Mouse (Mus musculus) liver, adult 2 months (tissue): ENCODE measurements around the gene Best1. TPM values are rescaled to one million over a fixed set of nuclear protein-coding genes. Genes with fewer than 3 reads are reported as not detected.

ENCODE experiments used
- DNase-seq: peaks from one replicate; pipeline ENCODE4 v3.0.0-alpha.2; 2011; ENCODE audit warnings: low read depth, low spot score; ENCODE audit errors: extremely low read depth
- H3K27ac ChIP-seq: fragments of 200-500 bp; replicated peaks from 2 replicates; pipeline ENCODE4 v1.5.1; 2012; ENCODE audit warnings: low read depth, mild to moderate bottlenecking, control low read depth, inconsistent platforms, low read length; ENCODE audit not compliant: insufficient read depth
- H3K27me3 ChIP-seq: fragments of 200-500 bp; 2 replicates; pipeline ENCODE4 v1.6.1; 2012; ENCODE audit warnings: mild to moderate bottlenecking, moderate library complexity, low read length, inconsistent platforms; ENCODE audit not compliant: control insufficient read depth, insufficient read depth
- H3K36me3 ChIP-seq: fragments of 200-500 bp; 2 replicates; pipeline ENCODE4 v1.6.1; 2012; ENCODE audit warnings: low read length, inconsistent platforms; ENCODE audit not compliant: control insufficient read depth, insufficient read depth
- H3K4me1 ChIP-seq: fragments of 200-500 bp; 2 replicates; pipeline ENCODE4 v1.6.1; 2011; ENCODE audit warnings: low read length; ENCODE audit not compliant: control insufficient read depth, insufficient read depth
- H3K4me3 ChIP-seq: fragments of 200-500 bp; 2 replicates; pipeline ENCODE4 v1.5.1; 2011; ENCODE audit warnings: low read depth, mild to moderate bottlenecking, control low read depth, low read length, moderate library complexity; ENCODE audit not compliant: insufficient read depth
- H3K79me2 ChIP-seq: fragments of 200-500 bp; 2 replicates; pipeline ENCODE4 v1.6.1; 2012; ENCODE audit warnings: inconsistent platforms, mild to moderate bottlenecking, low read length, moderate library complexity; ENCODE audit not compliant: control insufficient read depth, insufficient read depth
- H3K9ac ChIP-seq: fragments of 200-500 bp; 2 replicates; pipeline ENCODE4 v1.6.1; 2012; ENCODE audit warnings: low read depth, mild to moderate bottlenecking, control low read depth, inconsistent platforms, low read length
- CTCF ChIP-seq: fragments of 200-500 bp; IDR thresholded peaks from 2 replicates; pipeline ENCODE4 v1.5.1; 2011; ENCODE audit warnings: low read depth, low read length, control low read depth
- POLR2A ChIP-seq: fragments of 200-500 bp; IDR thresholded peaks from 2 replicates; pipeline ENCODE4 v1.6.1; 2011; ENCODE audit warnings: low read length, control low read depth; ENCODE audit not compliant: insufficient read depth; ENCODE audit errors: extremely low read depth
- WGBS: fragments of 180-500 bp; shearing (Covaris S2); methylation state at CpG from one replicate; pipeline ENCODE4 v1.1.7; 2018; 5-methylcytosine and 5-hydroxymethylcytosine counted together
- polyA plus RNA-seq: library from polyadenylated mRNA; depleted of rRNA; stranded (reverse); fragments of >200 nt; gene quantifications from 2 replicates; pipeline ENCODE4 v1.2.3, GENCODE M21; 2012; rRNA removed
- total RNA-seq: library from RNA; depleted of rRNA; stranded (reverse); fragments of >200 nt; gene quantifications from 2 replicates; pipeline ENCODE4 v1.2.3, GENCODE M21; 2014; rRNA removed

The Best1 gene
- total and polyA plus RNA-seq, 2 experiments = 0.05 TPM; not detected in 1

DNA sequence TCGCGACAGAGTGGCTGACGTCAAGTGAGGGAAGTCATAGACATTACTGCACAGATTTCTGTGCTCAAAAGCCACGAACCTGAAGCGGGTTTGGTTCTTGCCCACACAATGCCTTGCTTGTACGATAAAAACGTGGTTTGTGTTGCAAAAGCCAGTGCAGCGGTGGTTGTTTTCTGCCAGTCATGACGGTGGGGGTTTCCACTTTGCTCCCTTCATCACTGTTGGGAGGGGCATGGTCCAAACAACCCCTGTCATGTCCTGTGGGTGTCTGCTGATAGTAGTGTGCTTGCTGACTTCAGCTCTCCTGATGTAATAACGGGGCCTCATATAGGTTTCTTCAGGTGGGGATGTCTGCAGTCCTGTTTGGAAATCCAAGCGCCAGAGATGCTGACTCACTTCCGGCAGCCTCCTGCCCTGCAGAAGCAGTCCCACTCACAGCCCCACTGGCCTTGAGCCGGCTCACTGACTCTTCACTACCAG lies 62.6 kb downstream of the Best1 start:
- no peak for DNase-seq
- WGBS = 62% methylated on average over 13 of the region's 13 CpGs
- Histone ChIP-seq H3K4me1 (peaks cover 5% of the 10 kb centered on the region), H3K4me3 (no peak overlapping the region), H3K27me3 (no peaks in the 10 kb centered on the region), H3K27ac (no peak overlapping the region), H3K79me2 (no peaks in the 10 kb centered on the region), H3K9ac (no peak overlapping the region), H3K36me3 (no peaks in the 10 kb centered on the region)
- no peak for TF ChIP-seq POLR2A
- no peak for TF ChIP-seq CTCF

DNA sequence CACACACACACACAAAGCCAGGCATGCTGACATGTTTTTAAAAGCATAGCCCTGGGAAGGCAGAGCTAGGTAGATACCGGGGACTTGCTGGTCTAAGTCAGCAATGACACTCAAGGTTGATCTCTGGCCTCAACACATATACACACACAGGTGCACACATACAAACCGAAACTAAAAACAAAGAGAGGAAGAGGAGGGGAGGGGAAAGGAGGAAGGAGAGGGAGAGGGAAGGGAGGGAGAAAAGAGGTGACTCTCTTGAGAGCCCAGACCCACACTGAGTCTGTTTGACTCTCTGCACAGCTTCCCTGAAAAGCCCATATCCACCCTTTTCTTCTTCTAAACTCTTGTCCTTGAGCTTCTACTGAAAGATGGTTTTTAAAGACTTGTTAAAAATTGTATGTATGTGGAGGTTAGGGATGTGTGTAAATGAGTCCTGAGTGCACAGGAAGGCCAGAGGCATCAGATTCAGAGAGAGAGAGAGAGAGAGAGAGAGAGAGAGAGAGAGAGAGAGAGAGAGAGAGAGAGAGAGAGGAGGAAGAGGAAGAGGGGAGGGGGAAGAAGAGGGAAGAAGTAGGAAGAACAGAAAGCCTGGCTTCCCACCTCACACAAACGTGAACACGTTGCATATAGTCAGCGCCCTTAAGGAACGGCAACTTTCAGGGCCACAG lies 63.1 kb downstream of the Best1 start:
- Histone ChIP-seq H3K79me2 (no peaks in the 10 kb centered on the region), H3K36me3 (no peaks in the 10 kb centered on the region), H3K27me3 (no peaks in the 10 kb centered on the region), H3K27ac (no peak overlapping the region), H3K4me1 (peaks cover 5% of the 10 kb centered on the region), H3K9ac (no peak overlapping the region), H3K4me3 (no peak overlapping the region)
- TF ChIP-seq CTCF (no peak), POLR2A (no peak)
- WGBS = 56% methylated on average over 6 of the region's 6 CpGs
- DNase-seq = no peak

DNA sequence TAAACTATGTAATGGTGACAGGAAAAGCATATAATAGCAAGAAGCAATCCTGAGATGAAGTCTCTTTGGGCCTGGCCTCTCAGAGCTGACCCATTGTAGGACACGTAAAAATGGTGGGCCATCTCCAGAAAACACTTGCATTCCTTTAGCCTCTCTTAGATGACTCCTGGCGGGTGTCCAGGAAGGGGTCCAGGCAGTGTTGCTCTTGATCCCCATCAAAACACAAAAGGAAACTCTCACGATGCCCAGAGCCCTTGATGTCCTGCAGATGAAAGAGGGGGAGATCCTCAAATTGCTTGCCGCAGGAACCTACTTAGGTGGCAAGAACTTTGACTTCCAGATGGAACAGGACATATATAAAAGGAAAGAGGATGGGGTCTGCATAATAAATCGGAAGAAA lies 64.0 kb downstream of the Best1 start:
- no peak for DNase-seq
- no peaks in the 10 kb centered on the region for H3K27me3 ChIP-seq
- no peak overlapping the region for H3K4me3 ChIP-seq
- TF ChIP-seq CTCF = no peak
- no peak for TF ChIP-seq POLR2A
- H3K79me2 ChIP-seq = no peaks in the 10 kb centered on the region
- no peak overlapping the region for H3K27ac ChIP-seq
- no peaks in the 10 kb centered on the region for H3K36me3 ChIP-seq
- WGBS = 91% methylated on average over 5 of the region's 5 CpGs
- no peak overlapping the region for H3K9ac ChIP-seq
- H3K4me1 ChIP-seq = peaks cover 5% of the 10 kb centered on the region

DNA sequence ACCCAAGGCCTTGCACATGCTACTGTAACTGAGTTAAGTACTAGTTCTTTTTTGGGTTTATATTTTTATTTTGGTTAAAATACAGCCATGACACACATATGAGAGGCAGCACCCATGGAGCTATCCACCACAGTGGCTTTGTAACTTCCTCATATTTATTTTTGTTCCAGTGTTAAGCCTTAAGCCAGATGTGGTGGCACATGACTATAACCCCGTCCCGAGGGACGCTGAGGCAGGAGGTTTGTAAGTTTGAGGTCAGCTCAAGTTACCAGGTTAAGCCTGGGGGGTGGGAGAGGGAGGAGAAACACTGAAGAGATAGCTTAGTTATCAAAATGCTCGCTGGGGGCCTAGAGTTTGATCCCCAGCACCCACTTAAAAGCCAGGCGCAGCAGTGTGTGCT lies 64.9 kb downstream of the Best1 start:
- TF ChIP-seq CTCF = no peak
- TF ChIP-seq POLR2A = no peak
- Histone ChIP-seq H3K36me3 (no peaks in the 10 kb centered on the region), H3K27me3 (no peaks in the 10 kb centered on the region), H3K9ac (no peak overlapping the region), H3K4me1 (peaks cover 3% of the 10 kb centered on the region), H3K79me2 (no peaks in the 10 kb centered on the region), H3K27ac (no peak overlapping the region), H3K4me3 (no peak overlapping the region)
- DNase-seq = no peak
- 81% methylated on average over 5 of the region's 5 CpGs for WGBS

Other genes with a start within 250 kb of the Best1 start
- gene Scgb2a2, start 154.1 kb downstream of the Best1 start, total RNA-seq = not detected in 2 replicates
- gene Scgb2a2, start 154.1 kb downstream of the Best1 start, polyA plus RNA-seq = not detected in 2 replicates
- gene Incenp, start 102.1 kb downstream of the Best1 start, total RNA-seq = 1.9 and 2.4 TPM in 2 replicates
- gene Incenp, start 102.1 kb downstream of the Best1 start, polyA plus RNA-seq = 0.76 and 1.4 TPM in 2 replicates
- 1,154 and 1,241 TPM in 2 replicates for gene Fth1, start 21.0 kb downstream of the Best1 start, total RNA-seq
- gene Fth1, start 21.0 kb downstream of the Best1 start, polyA plus RNA-seq = 7,340 and 8,771 TPM in 2 replicates
- 3.1 and 4.0 TPM in 2 replicates for gene Rab3il1, start within 50 bp of the Best1 start, total RNA-seq
- gene Rab3il1, start within 50 bp of the Best1 start, polyA plus RNA-seq = 3.1 and 3.8 TPM in 2 replicates
- gene Fads3, start 39.9 kb upstream of the Best1 start, total RNA-seq = 1.4 and 2.8 TPM in 2 replicates
- gene Fads3, start 39.9 kb upstream of the Best1 start, polyA plus RNA-seq = 4.8 TPM in 2 replicates
- gene Fads2, start 100.1 kb upstream of the Best1 start, total RNA-seq = 284 and 293 TPM in 2 replicates
- 586 and 618 TPM in 2 replicates for gene Fads2, start 100.1 kb upstream of the Best1 start, polyA plus RNA-seq
- gene Fads1, start 181.3 kb upstream of the Best1 start, total RNA-seq = 238 and 300 TPM in 2 replicates
- 297 and 352 TPM in 2 replicates for gene Fads1, start 181.3 kb upstream of the Best1 start, polyA plus RNA-seq
- 41.1 and 63.0 TPM in 2 replicates for gene Tmem258, start 202.4 kb upstream of the Best1 start, total RNA-seq
- 80.0 and 133 TPM in 2 replicates for gene Tmem258, start 202.4 kb upstream of the Best1 start, polyA plus RNA-seq
- gene Fen1, start 202.5 kb upstream of the Best1 start, total RNA-seq = 3.0 and 4.6 TPM in 2 replicates
- gene Fen1, start 202.5 kb upstream of the Best1 start, polyA plus RNA-seq = 2.3 and 2.5 TPM in 2 replicates
- gene Myrf, start 239.1 kb upstream of the Best1 start, total RNA-seq = 3.0 and 5.3 TPM in 2 replicates
- 23.4 and 31.4 TPM in 2 replicates for gene Myrf, start 239.1 kb upstream of the Best1 start, polyA plus RNA-seq